Mouse (Mus musculus) ES-E14 (cell line): ENCODE data around the gene Vps54.

Experiments used
- CHD2 ChIP-seq: IDR thresholded peaks from 2 replicates; pipeline ENCODE4 v1.6.1; 2014; ENCODE audit warnings: mild to moderate bottlenecking, low read depth, low read length, inconsistent platforms
- HCFC1 ChIP-seq: IDR thresholded peaks from 2 replicates; pipeline ENCODE4 v1.6.1; 2012; ENCODE audit warnings: low read length, inconsistent platforms, borderline replicate concordance; ENCODE audit not compliant: insufficient read depth
- MAFK ChIP-seq: IDR thresholded peaks from 2 replicates; pipeline ENCODE4 v1.6.1; 2014; ENCODE audit warnings: mild to moderate bottlenecking, low read depth, low read length, inconsistent platforms; ENCODE audit not compliant: insufficient read depth
- ZC3H11A ChIP-seq: IDR thresholded peaks from 2 replicates; pipeline ENCODE4 v1.6.1; 2012; ENCODE audit warnings: low read depth, mild to moderate bottlenecking, inconsistent platforms, low read length, borderline replicate concordance
- ZNF384 ChIP-seq: IDR thresholded peaks from 2 replicates; pipeline ENCODE4 v1.6.1; 2012; ENCODE audit warnings: low read depth, low read length, inconsistent platforms

DNA sequence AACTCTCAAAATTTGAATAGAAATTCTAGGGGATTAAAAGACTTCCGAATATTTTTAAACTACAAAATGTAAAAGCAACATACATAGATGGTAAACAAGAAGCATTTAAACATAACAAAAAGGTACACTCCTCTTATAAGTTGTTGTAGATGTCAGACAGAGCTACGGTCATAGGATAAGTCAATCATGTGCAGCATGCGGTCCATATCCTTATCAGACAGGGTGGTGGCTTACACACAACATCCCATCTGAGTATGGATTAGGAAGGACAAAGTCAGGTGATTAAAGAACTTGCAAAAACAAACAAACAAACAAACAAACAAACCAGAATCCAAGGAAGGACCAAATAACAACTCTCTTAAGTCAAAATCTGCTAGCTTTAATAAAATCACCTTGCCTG, 106.9 kb downstream of the Vps54 start:
- TF ChIP-seq CHD2 (no peak), ZNF384 (no peak), MAFK (no peak), HCFC1 (no peak), ZC3H11A (no peak)
